Mouse (Mus musculus) ES-Bruce4 (cell line): ENCODE measurements around the gene Mcmbp. TPM values are rescaled to one million over a fixed set of nuclear protein-coding genes. Genes with fewer than 3 reads are reported as not detected.

Source experiments
- H3K27ac ChIP-seq: 2 replicates; pipeline ENCODE4 v1.5.1; 2012; ENCODE audit warnings: low read length, inconsistent platforms; ENCODE audit not compliant: insufficient read depth
- H3K27me3 ChIP-seq: 2 replicates; pipeline ENCODE4 v1.6.1; 2012; ENCODE audit warnings: mild to moderate bottlenecking, low read length, inconsistent platforms; ENCODE audit not compliant: control insufficient read depth, poor library complexity, insufficient read depth, severe bottlenecking
- H3K36me3 ChIP-seq: 2 replicates; pipeline ENCODE4 v1.6.1; 2012; ENCODE audit warnings: inconsistent platforms, mild to moderate bottlenecking, low read length, moderate library complexity; ENCODE audit not compliant: control insufficient read depth, poor library complexity, insufficient read depth, severe bottlenecking
- H3K4me1 ChIP-seq: one replicate; pipeline ENCODE4 v1.8.1; 2011; ENCODE audit warnings: low read length; ENCODE audit not compliant: control insufficient read depth, insufficient read depth
- H3K4me3 ChIP-seq: 2 replicates; pipeline ENCODE4 v1.5.1; 2011; ENCODE audit warnings: low read depth, mild to moderate bottlenecking, low read length
- H3K9ac ChIP-seq: 2 replicates; pipeline ENCODE4 v1.6.1; 2012; ENCODE audit warnings: low read depth, mild to moderate bottlenecking, inconsistent platforms; ENCODE audit not compliant: poor library complexity, severe bottlenecking
- H3K9me3 ChIP-seq: replicated peaks from 2 replicates; pipeline ENCODE4 v1.6.1; 2012; ENCODE audit warnings: mild to moderate bottlenecking, low read length, inconsistent platforms; ENCODE audit not compliant: control insufficient read depth, poor library complexity, insufficient read depth, severe bottlenecking
- CTCF ChIP-seq: IDR thresholded peaks from one replicate; pipeline ENCODE4 v1.8.1; 2011; ENCODE audit warnings: low read depth, low read length
- EP300 ChIP-seq: IDR thresholded peaks from 2 replicates; pipeline ENCODE4 v1.6.1; 2011; ENCODE audit warnings: low read depth, low read length; ENCODE audit not compliant: insufficient read depth
- POLR2A ChIP-seq: IDR thresholded peaks from one replicate; pipeline ENCODE4 v1.8.1; 2011; ENCODE audit warnings: low read length; ENCODE audit not compliant: insufficient read depth
- polyA plus RNA-seq: library from polyadenylated mRNA; stranded (reverse); fragments of >200 nt; gene quantifications from 2 replicates; pipeline ENCODE4 v1.2.4, GENCODE M21; 2011; ENCODE audit warnings: low read depth; ENCODE audit not compliant: missing spikeins, insufficient read depth, insufficient read length

The Mcmbp gene
- polyA plus RNA-seq, 1 experiment = 78.5 TPM

GRCm38 (mm10) chr7:128663906-128664305, 76.4 kb downstream of the Mcmbp start:
- no peaks in the 10 kb centered on the region for H3K4me1 ChIP-seq
- H3K27me3 ChIP-seq = no peaks in the 10 kb centered on the region
- TF ChIP-seq CTCF (no peak), EP300 (no peak), POLR2A (no peak)
- no peak overlapping the region for H3K27ac ChIP-seq
- H3K4me3 ChIP-seq = no peak overlapping the region
- H3K36me3 ChIP-seq = no peaks in the 10 kb centered on the region
- 0 out of 2 replicates have a peak, but pooled peaks cover 2% of the 10 kb centered on the region for H3K9me3 ChIP-seq
- no peak overlapping the region for H3K9ac ChIP-seq

- no peak overlapping the region for H3K4me3 ChIP-seq
- 0 out of 2 replicates have a peak, but pooled peaks cover 2% of the 10 kb centered on the region for H3K9me3 ChIP-seq
- TF ChIP-seq EP300 (no peak), CTCF (no peak), POLR2A (no peak)
- H3K36me3 ChIP-seq = no peaks in the 10 kb centered on the region
- H3K4me1 ChIP-seq = no peaks in the 10 kb centered on the region
- H3K9ac ChIP-seq = no peak overlapping the region
- no peak overlapping the region for H3K27ac ChIP-seq
- H3K27me3 ChIP-seq = no peaks in the 10 kb centered on the region
Measured at GRCm38 (mm10) chr7:128656970-128657369, 83.3 kb downstream of the Mcmbp start.

Other genes starting within 250 kb of the Mcmbp start
- gene Bag3, start 216.9 kb downstream of the Mcmbp start, polyA plus RNA-seq = 28.4 and 30.2 TPM in 2 replicates
- gene Inpp5f, start 129.2 kb downstream of the Mcmbp start, polyA plus RNA-seq = 36.4 and 40.6 TPM in 2 replicates
- 55.0 and 55.2 TPM in 2 replicates for gene Sec23ip, start 4.4 kb upstream of the Mcmbp start, polyA plus RNA-seq